Mouse (Mus musculus) bone marrow macrophage, adult 2 months (primary cell): ENCODE results near the gene Nfix.

Experiments
- CTCF ChIP-seq: IDR thresholded peaks from 2 replicates; pipeline ENCODE4 v1.5.1; 2012; ENCODE audit warnings: low read depth, mild to moderate bottlenecking, low read length, moderate library complexity
- POLR2A ChIP-seq: IDR thresholded peaks from 2 replicates; pipeline ENCODE4 v1.6.1; 2012; ENCODE audit warnings: mild to moderate bottlenecking, low read depth, low read length, borderline replicate concordance

GRCm38 (mm10) chr8:84684537-84684936 is 115.6 kb downstream of the Nfix start:
- TF ChIP-seq CTCF (no peak), POLR2A (no peak)
